Mouse (Mus musculus) intestine, embryonic 15.5 days (tissue): ENCODE results near the gene Serpine1. TPM values are rescaled to one million over a fixed set of nuclear protein-coding genes. Genes with fewer than 3 reads are reported as not detected.
A peak's percentile ranks its signal among the peaks of the same experiment; 100 is the strongest.

Experiments
- ATAC-seq: fragments of 200-750 bp; cut with Nextera tagmentation; 2 replicates; pipeline ENCODE4 v1.8.0; 2017; ENCODE audit warnings: moderate TSS enrichment, moderate library complexity
- H3K27ac ChIP-seq: fragments of 300-500 bp; sonication (generic); 2 replicates; pipeline ENCODE4 v1.5.1; 2015; ENCODE audit warnings: mild to moderate bottlenecking, inconsistent platforms
- H3K27me3 ChIP-seq: fragments of 300-500 bp; sonication (generic); replicated peaks from 2 replicates; pipeline ENCODE4 v1.6.1; 2015; ENCODE audit warnings: inconsistent platforms
- H3K36me3 ChIP-seq: fragments of 300-500 bp; sonication (generic); 2 replicates; pipeline ENCODE4 v1.6.1; 2015; ENCODE audit warnings: inconsistent platforms
- H3K4me1 ChIP-seq: fragments of 300-500 bp; sonication (generic); replicated peaks from 2 replicates; pipeline ENCODE4 v1.6.1; 2015; ENCODE audit warnings: inconsistent platforms
- H3K4me2 ChIP-seq: fragments of 300-500 bp; sonication (generic); replicated peaks from 2 replicates; pipeline ENCODE4 v1.6.1; 2015; ENCODE audit warnings: mild to moderate bottlenecking, inconsistent platforms
- H3K4me3 ChIP-seq: fragments of 300-500 bp; sonication (generic); replicated peaks from 2 replicates; pipeline ENCODE4 v1.5.1; 2015; ENCODE audit warnings: inconsistent platforms
- H3K9ac ChIP-seq: fragments of 300-500 bp; sonication (generic); 2 replicates; pipeline ENCODE4 v1.6.1; 2015; ENCODE audit warnings: inconsistent platforms
- H3K9me3 ChIP-seq: fragments of 300-500 bp; sonication (generic); 2 replicates; pipeline ENCODE4 v1.6.1; 2016; ENCODE audit warnings: inconsistent platforms
- WGBS: fragments of 180-500 bp; shearing (Covaris S2); methylation state at CpG from one replicate; pipeline ENCODE4 v1.1.7; 2015; 5-methylcytosine and 5-hydroxymethylcytosine counted together
- polyA plus RNA-seq: library from polyadenylated mRNA; unstranded; fragments of >200 nt; fragmentation: Nextera tagmentation; extraction: Ambion mirVana; gene quantifications from 2 replicates; pipeline ENCODE4 v1.2.1, GENCODE M21; 2015

The Serpine1 gene
- polyA plus RNA-seq, 1 experiment from 2014 or later: 0.34 TPM

DNA sequence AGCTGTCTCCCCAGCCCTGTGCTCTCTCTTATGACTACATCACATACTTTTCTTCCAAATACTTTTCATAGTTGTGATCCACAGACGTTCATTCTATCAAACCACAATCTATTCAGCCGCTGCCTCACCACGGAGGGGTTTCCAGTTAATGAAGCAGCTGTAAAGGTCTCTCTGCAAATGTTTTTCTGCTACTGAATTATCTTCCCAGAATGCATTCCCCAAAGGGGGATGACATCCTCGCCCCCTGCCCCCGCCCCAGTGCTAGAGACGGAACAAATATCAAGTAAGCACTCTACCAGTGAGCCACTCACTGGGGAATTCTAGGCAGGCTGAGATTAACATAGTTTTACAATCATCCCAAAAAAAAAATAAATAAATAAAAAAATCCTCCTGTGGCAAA is 36.0 kb upstream of the Serpine1 start:
- no peak overlapping the region for H3K4me3 ChIP-seq
- H3K36me3 ChIP-seq: peaks cover 10% of the 10 kb centered on the region
- no peak overlapping the region for H3K4me2 ChIP-seq
- H3K9me3 ChIP-seq: no peaks in the 10 kb centered on the region
- H3K9ac ChIP-seq: no peak overlapping the region
- ATAC-seq: no peak
- no peaks in the 10 kb centered on the region for H3K27me3 ChIP-seq
- 0 out of 2 replicates have a peak, but pooled peaks cover 6% of the 10 kb centered on the region for H3K4me1 ChIP-seq
- no peak overlapping the region for H3K27ac ChIP-seq
- WGBS: 65% methylated on average over 6 of the region's 6 CpGs

DNA sequence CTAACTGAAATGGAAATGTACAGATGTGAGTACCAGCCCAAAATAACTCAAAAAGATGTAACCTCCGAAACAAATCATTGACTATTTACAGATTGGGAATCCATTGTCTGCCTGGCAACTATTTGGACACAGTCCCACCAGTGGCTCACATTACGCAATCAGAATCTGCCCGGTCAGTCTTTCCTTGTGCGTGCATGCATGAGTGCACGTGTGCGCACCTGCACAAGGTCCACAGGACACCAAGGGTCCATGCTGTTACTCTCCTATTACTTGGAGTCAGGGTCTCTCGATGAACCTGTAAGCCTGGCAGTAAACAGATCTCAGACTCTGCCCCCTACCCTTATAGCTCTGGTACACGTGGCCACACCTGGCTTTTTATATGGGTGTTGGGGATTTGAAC is 35.6 kb upstream of the Serpine1 start:
- no peaks in the 10 kb centered on the region for H3K27me3 ChIP-seq
- H3K4me2 ChIP-seq: no peak overlapping the region
- no peak overlapping the region for H3K4me3 ChIP-seq
- 82% methylated on average over 8 of the region's 8 CpGs for WGBS
- no peaks in the 10 kb centered on the region for H3K9me3 ChIP-seq
- peaks cover 5% of the 10 kb centered on the region for H3K36me3 ChIP-seq
- no peak overlapping the region for H3K27ac ChIP-seq
- no peak overlapping the region for H3K9ac ChIP-seq
- H3K4me1 ChIP-seq: 0 out of 2 replicates have a peak, but pooled peaks cover 8% of the 10 kb centered on the region
- no peak for ATAC-seq

DNA sequence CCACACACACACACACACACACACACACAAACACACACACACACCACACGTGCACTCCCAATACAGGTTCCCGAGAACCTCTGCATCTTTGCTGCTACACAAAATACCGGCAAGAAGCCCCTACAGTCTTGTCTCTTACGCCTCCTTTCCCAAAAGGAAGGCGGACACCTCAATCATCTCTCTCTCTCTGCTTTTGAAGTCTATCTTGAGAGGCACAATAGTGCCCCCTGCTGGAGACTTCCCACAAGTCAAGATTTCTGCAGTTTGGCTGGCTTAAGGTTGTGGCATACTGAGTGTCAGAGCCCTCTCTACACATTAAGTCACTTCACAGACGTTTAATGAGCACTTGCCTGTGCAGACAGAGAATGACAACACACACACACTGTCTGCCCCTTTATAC is 35.0 kb upstream of the Serpine1 start:
- WGBS: 8% methylated on average over 6 of the region's 6 CpGs
- no peak for ATAC-seq

DNA sequence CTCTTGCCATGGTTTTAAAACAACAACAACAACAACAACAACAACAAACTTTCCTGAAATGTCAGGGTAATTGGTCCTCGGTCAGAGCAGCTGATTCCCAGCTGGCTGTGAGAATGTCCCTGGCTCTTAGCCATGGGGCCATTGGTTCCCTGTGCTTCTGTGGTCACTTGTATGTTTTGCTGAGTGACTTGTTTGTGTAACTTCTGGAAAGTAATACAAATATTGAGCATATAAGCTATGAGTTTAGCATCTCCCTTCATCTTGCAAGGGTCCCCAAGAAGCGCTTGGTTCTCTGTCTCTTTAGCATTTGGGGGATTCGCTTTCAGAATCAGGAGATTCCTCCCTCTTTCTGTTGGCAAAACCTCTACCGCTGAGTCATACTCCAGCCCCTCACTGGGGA is 34.4 kb upstream of the Serpine1 start:
- no peak overlapping the region for H3K9ac ChIP-seq
- ATAC-seq: no peak
- no peak overlapping the region for H3K4me3 ChIP-seq
- H3K4me1 ChIP-seq: 0 out of 2 replicates have a peak, but pooled peaks cover 9% of the 10 kb centered on the region
- H3K27me3 ChIP-seq: 0 out of 2 replicates have a peak, but pooled peaks cover 3% of the 10 kb centered on the region
- no peak overlapping the region for H3K4me2 ChIP-seq
- WGBS: 68% methylated on average over 4 of the region's 4 CpGs
- peaks cover 3% of the 10 kb centered on the region; the same call in 1 of the 2 replicates for H3K36me3 ChIP-seq
- no peak overlapping the region for H3K27ac ChIP-seq
- no peaks in the 10 kb centered on the region for H3K9me3 ChIP-seq

More for the DNA sequence above, 35.0 kb upstream of the Serpine1 start:
- Histone ChIP-seq H3K9me3 (no peaks in the 10 kb centered on the region), H3K27ac (no peak overlapping the region), H3K4me1 (0 out of 2 replicates have a peak, but pooled peaks cover 9% of the 10 kb centered on the region), H3K9ac (no peak overlapping the region), H3K36me3 (peaks cover 3% of the 10 kb centered on the region; the same call in 1 of the 2 replicates), H3K4me3 (no peak overlapping the region), H3K4me2 (no peak overlapping the region), H3K27me3 (no peaks in the 10 kb centered on the region)

- Histone ChIP-seq H3K9me3 (no peaks in the 10 kb centered on the region), H3K4me1 (0 out of 2 replicates have a peak, but pooled peaks cover 5% of the 10 kb centered on the region), H3K36me3 (no peaks in the 10 kb centered on the region), H3K27me3 (0 out of 2 replicates have a peak, but pooled peaks cover 3% of the 10 kb centered on the region), H3K4me3 (no peak overlapping the region), H3K4me2 (no peak overlapping the region), H3K27ac (no peak overlapping the region), H3K9ac (no peak overlapping the region)
- 82% methylated on average over 2 of the region's 2 CpGs for WGBS
- ATAC-seq: no peak
These were observed 31.9 kb upstream of the Serpine1 start for GRCm38 (mm10) chr5:137103969-137104368.

DNA sequence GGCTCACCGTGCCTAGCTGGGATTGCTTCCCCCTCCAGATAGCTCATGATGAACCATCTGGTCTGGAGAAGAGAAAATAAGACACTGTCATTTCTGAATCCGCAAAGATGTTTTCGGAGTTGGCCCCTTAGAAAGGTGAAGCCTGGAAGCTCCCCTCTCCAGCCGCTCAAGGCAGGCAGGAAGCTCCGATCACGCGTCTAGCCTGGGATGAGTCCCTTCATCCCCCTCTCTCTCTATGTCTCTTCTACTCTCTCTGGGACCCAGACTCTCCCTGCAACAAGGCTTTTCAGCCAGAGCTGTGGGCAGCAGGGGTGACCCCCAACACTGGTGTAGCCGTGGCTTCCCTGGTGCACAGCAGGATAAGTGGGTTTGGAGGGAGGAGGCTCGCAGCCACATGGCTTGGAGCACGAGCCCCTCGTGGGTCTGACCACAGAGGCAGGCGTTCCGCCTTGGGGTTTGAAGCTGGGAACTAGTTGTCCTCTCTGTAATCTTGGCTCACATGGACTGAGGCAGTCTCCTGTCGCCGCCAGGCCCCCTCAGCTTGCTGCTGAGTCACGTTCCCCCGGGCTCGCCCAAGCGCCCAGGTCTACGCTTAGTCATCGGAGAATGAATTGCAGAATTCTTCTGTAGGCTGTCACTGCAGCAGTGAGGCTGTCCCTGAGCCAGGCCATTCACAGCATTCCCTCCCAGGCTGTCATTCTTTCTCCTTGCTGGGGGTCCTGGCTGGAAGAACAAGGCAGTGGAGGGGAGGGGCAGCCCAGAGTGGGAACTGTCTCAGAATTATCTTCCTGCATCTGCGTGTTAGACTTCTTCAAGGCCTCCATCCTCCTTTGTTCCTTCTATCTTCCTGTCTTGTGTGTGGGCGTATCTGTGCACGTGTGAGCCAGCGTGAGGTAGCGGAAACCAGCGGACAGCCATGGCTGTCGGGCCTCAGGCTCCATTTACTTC is 30.8 kb upstream of the Serpine1 start:
- Histone ChIP-seq H3K9me3 (no peaks in the 10 kb centered on the region), H3K9ac (0 out of 2 replicates have a peak overlapping the region, but pooled peaks have one; percentile 5), H3K4me2 (0 out of 2 replicates have a peak overlapping the region, but pooled peaks have one; percentile 4), H3K4me3 (no peak overlapping the region), H3K27me3 (0 out of 2 replicates have a peak, but pooled peaks cover 3% of the 10 kb centered on the region), H3K4me1 (0 out of 2 replicates have a peak, but pooled peaks cover 5% of the 10 kb centered on the region), H3K36me3 (no peaks in the 10 kb centered on the region), H3K27ac (no peak overlapping the region)
- ATAC-seq: peak; percentile 79
- WGBS: 59% methylated on average over 28 of the region's 28 CpGs

GRCm38 (mm10) chr5:137102078-137102477 is 30.0 kb upstream of the Serpine1 start:
- Histone ChIP-seq H3K4me3 (no peak overlapping the region), H3K36me3 (no peaks in the 10 kb centered on the region), H3K4me2 (no peak overlapping the region), H3K27me3 (0 out of 2 replicates have a peak, but pooled peaks cover 3% of the 10 kb centered on the region), H3K4me1 (0 out of 2 replicates have a peak, but pooled peaks cover 5% of the 10 kb centered on the region), H3K9me3 (no peaks in the 10 kb centered on the region), H3K27ac (no peak overlapping the region), H3K9ac (no peak overlapping the region)
- no peak for ATAC-seq
- 76% methylated on average over 10 of the region's 10 CpGs for WGBS

GRCm38 (mm10) chr5:137100660-137101059 is 28.6 kb upstream of the Serpine1 start:
- 59% methylated on average over 4 of the region's 4 CpGs for WGBS
- Histone ChIP-seq H3K4me1 (0 out of 2 replicates have a peak, but pooled peaks cover 8% of the 10 kb centered on the region), H3K9ac (no peak overlapping the region), H3K4me3 (no peak overlapping the region), H3K27ac (no peak overlapping the region), H3K36me3 (no peaks in the 10 kb centered on the region), H3K4me2 (no peak overlapping the region), H3K9me3 (no peaks in the 10 kb centered on the region), H3K27me3 (0 out of 2 replicates have a peak, but pooled peaks cover 3% of the 10 kb centered on the region)
- no peak for ATAC-seq

DNA sequence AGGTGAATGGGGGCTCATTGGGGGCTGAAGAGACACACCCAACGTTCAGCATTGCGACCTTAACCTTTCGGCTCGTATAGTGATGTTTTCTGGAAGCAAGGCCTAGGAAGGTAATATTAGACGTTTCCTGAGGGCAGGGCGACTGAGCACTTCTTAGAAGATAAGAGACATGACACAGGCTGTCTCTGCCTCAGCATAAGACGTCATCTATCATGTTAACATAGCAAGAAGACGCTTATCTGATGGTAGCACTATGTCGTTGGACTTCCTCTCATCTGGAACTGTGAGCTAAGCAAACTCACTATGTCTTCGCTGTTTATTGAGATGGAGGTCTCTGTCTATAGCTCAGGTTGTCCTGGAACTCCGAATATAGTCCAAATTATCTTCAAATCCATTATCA is 26.4 kb upstream of the Serpine1 start:
- H3K4me2 ChIP-seq: no peak overlapping the region
- no peak overlapping the region for H3K9ac ChIP-seq
- no peaks in the 10 kb centered on the region for H3K9me3 ChIP-seq
- ATAC-seq: no peak
- H3K4me3 ChIP-seq: no peak overlapping the region
- 0 out of 2 replicates have a peak, but pooled peaks cover 3% of the 10 kb centered on the region for H3K27me3 ChIP-seq
- H3K27ac ChIP-seq: no peak overlapping the region
- H3K36me3 ChIP-seq: no peaks in the 10 kb centered on the region
- WGBS: 63% methylated on average over 11 of the region's 11 CpGs
- 0 out of 2 replicates have a peak, but pooled peaks cover 8% of the 10 kb centered on the region for H3K4me1 ChIP-seq

GRCm38 (mm10) chr5:137096037-137096436 is 24.0 kb upstream of the Serpine1 start:
- Histone ChIP-seq H3K36me3 (no peaks in the 10 kb centered on the region), H3K27ac (peak overlapping the region; percentile 54), H3K4me2 (no peak overlapping the region), H3K9ac (no peak overlapping the region), H3K4me3 (no peak overlapping the region), H3K27me3 (no peaks in the 10 kb centered on the region), H3K9me3 (no peaks in the 10 kb centered on the region), H3K4me1 (0 out of 2 replicates have a peak, but pooled peaks cover 9% of the 10 kb centered on the region)
- no peak for ATAC-seq
- 39% methylated on average over 1 of the region's 1 CpGs for WGBS

DNA sequence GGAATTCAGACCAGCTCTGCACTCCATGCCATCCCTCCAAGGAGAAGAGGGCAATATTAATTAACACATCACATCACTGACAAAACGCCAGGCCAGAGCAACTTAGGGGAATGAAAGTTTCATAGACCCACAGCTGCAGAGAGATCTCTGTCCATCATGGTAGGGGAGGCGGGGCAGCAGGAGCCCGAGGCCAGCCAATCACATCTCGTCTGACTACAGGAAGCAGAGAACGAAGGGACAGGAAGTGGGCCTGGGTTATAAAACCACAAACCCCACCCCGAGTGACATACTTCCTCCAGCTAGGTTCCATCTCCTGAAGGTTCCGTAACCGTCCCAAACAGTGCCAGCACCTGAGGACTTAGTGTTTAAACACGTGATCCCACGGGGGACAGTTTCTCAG is 23.1 kb upstream of the Serpine1 start:
- 84% methylated on average over 10 of the region's 10 CpGs for WGBS
- H3K9ac ChIP-seq: no peak overlapping the region
- no peak for ATAC-seq

GRCm38 (mm10) chr5:137093720-137094119 is 21.7 kb upstream of the Serpine1 start:
- Histone ChIP-seq H3K36me3 (no peaks in the 10 kb centered on the region), H3K4me3 (no peak overlapping the region), H3K4me2 (no peak overlapping the region), H3K27me3 (no peaks in the 10 kb centered on the region), H3K9ac (no peak overlapping the region), H3K4me1 (0 out of 2 replicates have a peak, but pooled peaks cover 9% of the 10 kb centered on the region), H3K27ac (no peak overlapping the region), H3K9me3 (no peaks in the 10 kb centered on the region)
- ATAC-seq: no peak
- WGBS: 69% methylated on average over 9 of the region's 9 CpGs

More for the DNA sequence above, 23.1 kb upstream of the Serpine1 start:
- no peaks in the 10 kb centered on the region for H3K36me3 ChIP-seq
- H3K4me3 ChIP-seq: no peak overlapping the region
- H3K4me1 ChIP-seq: 0 out of 2 replicates have a peak, but pooled peaks cover 9% of the 10 kb centered on the region
- H3K9me3 ChIP-seq: no peaks in the 10 kb centered on the region
- H3K27me3 ChIP-seq: no peaks in the 10 kb centered on the region
- H3K4me2 ChIP-seq: no peak overlapping the region
- H3K27ac ChIP-seq: no peak overlapping the region
